Mouse (Mus musculus) brain, adult 2 months (tissue): Measurements from ENCODE around the gene Xrcc6.

ENCODE experiments used
- DNase-seq: peaks from one replicate; pipeline ENCODE4 v3.0.0; 2011; ENCODE audit warnings: low read depth, low spot score

Xrcc6 gene

GRCm38 (mm10) chr15:82019288-82019687 lies 31.7 kb downstream of the Xrcc6 start:
- DNase-seq = no peak

GRCm38 (mm10) chr15:82022535-82023088 lies 35.0 kb downstream of the Xrcc6 start:
- no peak for DNase-seq

GRCm38 (mm10) chr15:82023965-82024635 lies 36.5 kb downstream of the Xrcc6 start:
- DNase-seq = no peak

GRCm38 (mm10) chr15:82027276-82027675 lies 39.6 kb downstream of the Xrcc6 start:
- no peak for DNase-seq

GRCm38 (mm10) chr15:82027726-82028125 lies 40.1 kb downstream of the Xrcc6 start:
- DNase-seq = no peak

GRCm38 (mm10) chr15:82032386-82032785 lies 44.8 kb downstream of the Xrcc6 start:
- DNase-seq = no peak

- no peak for DNase-seq
Observed at GRCm38 (mm10) chr15:82033762-82034161, 46.1 kb downstream of the Xrcc6 start, which contains the start of gene Desi1. Desi1 (minus strand) TSS chr15:82033862.

- peak; percentile 68 for DNase-seq
Observed at GRCm38 (mm10) chr15:82035904-82036689, 48.5 kb downstream of the Xrcc6 start.

- peak; percentile 70 for DNase-seq
Observed at GRCm38 (mm10) chr15:82040650-82041049, 53.0 kb downstream of the Xrcc6 start.

GRCm38 (mm10) chr15:82044166-82044784 lies 56.6 kb downstream of the Xrcc6 start:
- DNase-seq = peak; percentile 51

- DNase-seq = peak; percentile 14
Observed at GRCm38 (mm10) chr15:82046246-82046891, 58.7 kb downstream of the Xrcc6 start.

- DNase-seq = peak; percentile 93
Observed at GRCm38 (mm10) chr15:82047080-82047883, 59.6 kb downstream of the Xrcc6 start, which contains the start of gene Snu13. Snu13 (minus strand) TSS chr15:82047598.

GRCm38 (mm10) chr15:82052544-82052943 lies 64.9 kb downstream of the Xrcc6 start:
- DNase-seq = no peak

- DNase-seq = no peak
Observed at GRCm38 (mm10) chr15:82058719-82059201, 71.1 kb downstream of the Xrcc6 start, which contains the start of gene 4930407I10Rik. 4930407I10Rik (plus strand) TSS chr15:82059151.

GRCm38 (mm10) chr15:82063909-82064308 lies 76.3 kb downstream of the Xrcc6 start:
- DNase-seq = no peak

- peak; percentile 92 for DNase-seq
Observed at GRCm38 (mm10) chr15:82065511-82065910, 77.9 kb downstream of the Xrcc6 start.

- DNase-seq = peak; percentile 26
Observed at GRCm38 (mm10) chr15:82069898-82070297, 82.3 kb downstream of the Xrcc6 start, which contains the start of gene Mei1. Mei1 (plus strand) TSS chr15:82069996.

- peak; percentile 76 for DNase-seq
Observed at GRCm38 (mm10) chr15:82071816-82072469, 84.3 kb downstream of the Xrcc6 start.

- DNase-seq = no peak
Observed at GRCm38 (mm10) chr15:82073490-82073889, 85.9 kb downstream of the Xrcc6 start.

GRCm38 (mm10) chr15:82079883-82080282 lies 92.2 kb downstream of the Xrcc6 start:
- DNase-seq = no peak
